Mouse (Mus musculus) lung, adult 2 months (tissue): ENCODE measurements around the gene Arid1b. TPM values are rescaled to one million over a fixed set of nuclear protein-coding genes. Genes with fewer than 3 reads are reported as not detected.

Source experiments
- DNase-seq: peaks from one replicate; pipeline ENCODE4 v3.0.0; 2022
- H3K4me1 ChIP-seq: fragments of 200-500 bp; 2 replicates; pipeline ENCODE4 v1.6.1; 2011; ENCODE audit warnings: low read length; ENCODE audit not compliant: control insufficient read depth, insufficient read depth
- H3K4me3 ChIP-seq: fragments of 200-500 bp; replicated peaks from 2 replicates; pipeline ENCODE3; 2011; ENCODE audit warnings: low read depth, mild to moderate bottlenecking, control low read depth, low read length; ENCODE audit errors: extremely low read depth
- CTCF ChIP-seq: fragments of 200-500 bp; IDR thresholded peaks from 2 replicates; pipeline ENCODE4 v1.5.1; 2011; ENCODE audit warnings: mild to moderate bottlenecking, low read length, control low read depth; ENCODE audit not compliant: insufficient read depth
- POLR2A ChIP-seq: fragments of 200-500 bp; IDR thresholded peaks from 2 replicates; pipeline ENCODE4 v1.6.1; 2011; ENCODE audit warnings: low read depth, mild to moderate bottlenecking, control low read depth, low read length, borderline replicate concordance; ENCODE audit errors: extremely low read depth
- WGBS: fragments of 180-500 bp; shearing (Covaris S2); methylation state at CpG from one replicate; pipeline ENCODE4 v1.1.7; 2018; 5-methylcytosine and 5-hydroxymethylcytosine counted together
- polyA plus RNA-seq: library from polyadenylated mRNA; depleted of rRNA; stranded (reverse); fragments of >200 nt; gene quantifications from 2 replicates; pipeline ENCODE4 v1.2.3, GENCODE M21; 2012

The Arid1b gene
- polyA plus RNA-seq, 1 experiment, result 60.1 TPM

- DNase-seq, result no peak
- 66% methylated on average over 10 of the region's 10 CpGs for WGBS
- Histone ChIP-seq H3K4me1 (peaks cover 15% of the 10 kb centered on the region), H3K4me3 (no peak overlapping the region)
- TF ChIP-seq CTCF, result no peak
- TF ChIP-seq POLR2A, result no peak
Measured at GRCm38 (mm10) chr17:5216965-5217546, 222.9 kb downstream of the Arid1b start.

GRCm38 (mm10) chr17:5217852-5218845 is 224.0 kb downstream of the Arid1b start:
- TF ChIP-seq CTCF (no peak), POLR2A (no peak)
- DNase-seq, result no peak
- WGBS, result 69% methylated on average over 9 of the region's 9 CpGs

DNA sequence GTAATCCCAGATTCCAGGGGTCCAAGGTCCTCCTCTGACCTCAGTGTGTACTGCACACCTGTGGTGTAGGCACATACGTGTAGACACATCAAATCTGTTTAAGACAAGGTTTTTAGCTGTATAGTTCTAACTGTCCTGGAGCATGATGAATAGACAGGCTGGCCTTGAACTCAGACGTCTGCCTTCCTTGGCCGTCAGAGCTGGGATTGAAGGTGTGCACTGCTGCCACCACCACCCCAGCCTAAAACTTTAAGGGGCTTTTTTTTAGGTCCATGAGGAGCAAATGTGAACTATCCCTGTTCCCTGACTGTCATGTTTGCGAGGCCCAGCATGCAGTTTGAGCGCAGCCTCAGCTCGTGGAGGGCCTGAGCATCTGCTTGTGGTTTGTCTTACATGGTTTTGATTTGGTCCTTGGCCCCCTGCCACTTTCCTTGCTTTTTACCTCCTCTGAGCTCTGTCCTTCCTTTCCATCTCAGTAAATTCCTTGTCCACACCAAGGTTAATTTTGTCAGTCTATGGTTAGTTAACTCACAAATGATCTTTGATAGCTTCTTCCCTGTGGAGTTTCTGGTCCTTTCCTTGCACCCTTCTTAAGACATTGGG is 224.9 kb downstream of the Arid1b start:
- TF ChIP-seq CTCF (no peak), POLR2A (no peak)
- H3K4me3 ChIP-seq, result no peak overlapping the region
- peaks cover 12% of the 10 kb centered on the region for H3K4me1 ChIP-seq
- 84% methylated on average over 6 of the region's 6 CpGs for WGBS
- DNase-seq, result no peak

More at GRCm38 (mm10) chr17:5217852-5218845, 224.0 kb downstream of the Arid1b start:
- Histone ChIP-seq H3K4me1 (peaks cover 12% of the 10 kb centered on the region), H3K4me3 (no peak overlapping the region)

DNA sequence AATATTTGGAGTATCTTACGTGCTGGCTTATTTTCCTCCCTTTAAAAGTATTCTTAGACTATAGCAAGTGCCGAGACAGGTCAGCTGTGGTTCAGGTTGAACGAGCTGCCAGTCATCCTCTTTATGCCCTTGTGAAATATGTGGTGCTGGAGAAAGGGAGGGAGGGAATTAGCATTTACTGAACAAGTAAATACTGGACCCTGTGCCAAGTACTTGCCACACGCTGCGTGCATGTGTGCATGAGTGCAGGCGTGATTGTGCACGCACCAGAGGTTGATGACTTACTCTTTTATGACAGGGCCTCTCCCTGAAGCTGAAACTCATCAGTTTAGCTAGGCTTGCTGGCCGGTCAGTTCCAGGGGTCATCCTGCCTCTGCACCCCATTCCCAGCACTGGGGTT is 226.9 kb downstream of the Arid1b start:
- TF ChIP-seq CTCF, result no peak
- no peak for TF ChIP-seq POLR2A
- DNase-seq, result no peak
- peaks cover 12% of the 10 kb centered on the region for H3K4me1 ChIP-seq
- 55% methylated on average over 8 of the region's 8 CpGs for WGBS
- H3K4me3 ChIP-seq, result no peak overlapping the region

DNA sequence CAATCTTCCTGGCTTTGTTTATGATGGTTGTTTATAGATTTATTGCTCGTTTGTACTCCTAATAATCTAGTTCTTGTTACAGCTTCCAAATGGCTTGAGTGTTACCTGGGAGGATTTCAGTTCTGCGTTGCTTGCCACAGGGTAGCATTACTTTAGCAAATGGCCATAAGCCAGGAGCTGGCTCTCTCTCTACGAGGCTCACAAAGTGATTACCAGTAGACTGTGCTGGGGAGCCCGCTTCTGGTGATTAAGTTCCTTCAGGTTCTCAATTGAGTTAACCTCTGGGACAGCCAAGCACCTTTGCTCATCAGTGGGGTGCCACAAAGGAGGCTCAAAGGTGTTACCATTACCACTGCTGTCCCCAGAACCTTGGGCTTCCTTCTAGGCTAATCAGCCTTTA is 227.4 kb downstream of the Arid1b start:
- Histone ChIP-seq H3K4me3 (no peak overlapping the region), H3K4me1 (peaks cover 15% of the 10 kb centered on the region)
- no peak for TF ChIP-seq CTCF
- no peak for TF ChIP-seq POLR2A
- no peak for DNase-seq
- 52% methylated on average over 4 of the region's 4 CpGs for WGBS

DNA sequence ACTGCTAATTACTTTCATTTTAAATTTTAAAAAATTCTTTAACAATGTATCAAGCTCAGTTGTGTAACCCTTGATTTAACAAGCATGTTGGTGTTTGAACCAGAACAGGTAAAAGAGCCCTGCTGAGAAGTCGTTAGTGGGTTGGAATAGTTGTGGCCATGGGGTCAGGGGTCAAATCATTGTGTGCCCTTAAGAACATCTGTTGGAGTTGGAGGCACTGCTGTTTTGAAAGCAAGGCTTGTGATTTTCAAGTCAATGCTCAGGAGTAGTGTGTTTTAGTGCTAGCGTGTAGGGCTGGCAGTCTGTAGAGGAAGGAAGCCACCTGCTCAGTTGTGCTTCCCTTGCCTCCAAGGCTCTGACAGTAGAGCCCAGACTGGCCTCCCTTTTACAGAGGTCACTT is 228.7 kb downstream of the Arid1b start:
- H3K4me1 ChIP-seq, result peaks cover 20% of the 10 kb centered on the region
- 39% methylated on average over 2 of the region's 2 CpGs for WGBS
- no peak for DNase-seq
- no peak overlapping the region for H3K4me3 ChIP-seq
- TF ChIP-seq CTCF, result no peak
- TF ChIP-seq POLR2A, result no peak

DNA sequence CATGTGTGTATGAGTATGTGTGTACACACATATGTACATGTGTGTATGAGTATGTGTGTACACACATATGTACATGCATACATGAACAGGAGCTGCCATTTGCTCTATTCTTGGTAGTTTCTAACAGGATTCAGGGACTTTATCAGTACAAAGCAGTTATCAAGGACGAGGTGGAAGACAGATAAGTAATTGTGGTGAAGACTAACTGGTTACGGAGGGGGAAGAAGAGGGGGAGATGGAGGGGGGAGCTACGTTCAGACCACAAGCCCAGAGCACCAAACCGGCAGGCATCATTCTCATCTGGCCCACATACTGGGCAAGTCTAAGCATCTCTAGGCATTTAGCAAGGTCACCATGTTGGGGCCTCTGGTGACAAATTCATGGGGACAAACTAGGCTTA is 230.8 kb downstream of the Arid1b start:
- H3K4me3 ChIP-seq, result no peak overlapping the region
- WGBS, result 81% methylated on average over 4 of the region's 4 CpGs
- TF ChIP-seq CTCF, result no peak
- no peak for TF ChIP-seq POLR2A

DNA sequence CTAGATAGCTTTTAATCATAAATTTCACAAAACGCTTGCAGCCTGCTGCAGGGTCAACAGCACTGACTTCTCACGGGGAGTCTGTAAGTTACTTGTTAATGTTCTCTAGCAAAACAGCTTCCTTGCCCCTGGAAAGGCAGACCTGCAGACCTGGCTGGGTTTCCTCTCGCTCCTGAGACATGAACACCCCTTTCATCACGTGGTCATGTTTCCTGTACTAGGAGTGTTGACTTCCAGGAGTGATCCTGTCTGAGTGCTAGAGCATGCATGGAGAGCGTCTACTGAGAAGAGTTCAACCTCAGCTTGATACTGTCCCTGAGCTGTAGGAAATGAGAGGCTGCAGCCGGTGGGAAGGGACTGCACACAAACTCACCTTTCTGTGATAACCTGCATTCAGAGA is 233.0 kb downstream of the Arid1b start:
- DNase-seq, result no peak
- H3K4me1 ChIP-seq, result peaks cover 11% of the 10 kb centered on the region
- 33% methylated on average over 6 of the region's 6 CpGs for WGBS
- TF ChIP-seq POLR2A (no peak), CTCF (no peak)
- H3K4me3 ChIP-seq, result no peak overlapping the region

More for the DNA sequence above, 230.8 kb downstream of the Arid1b start:
- peaks cover 20% of the 10 kb centered on the region for H3K4me1 ChIP-seq
- DNase-seq, result no peak

GRCm38 (mm10) chr17:5227950-5228615 is 234.0 kb downstream of the Arid1b start:
- H3K4me3 ChIP-seq, result no peak overlapping the region
- 59% methylated on average over 14 of the region's 14 CpGs for WGBS
- H3K4me1 ChIP-seq, result peaks cover 13% of the 10 kb centered on the region
- TF ChIP-seq CTCF (no peak), POLR2A (no peak)
- no peak for DNase-seq
